Mouse (Mus musculus) lung, postnatal 0 days (tissue): ENCODE results near the gene Sord. TPM values are rescaled to one million over a fixed set of nuclear protein-coding genes. Genes with fewer than 3 reads are reported as not detected.

Source experiments
- ATAC-seq: fragments of 200-750 bp; cut with Nextera tagmentation; 2 replicates; pipeline ENCODE4 v1.8.0; 2017; ENCODE audit warnings: moderate library complexity
- DNase-seq: peaks from one replicate; pipeline ENCODE4 v3.0.0-alpha.2; 2016; ENCODE audit warnings: low spot score
- H3K27ac ChIP-seq: fragments of 300-500 bp; sonication (generic); 2 replicates; pipeline ENCODE4 v1.5.1; 2014; ENCODE audit warnings: antibody characterized with exemption, mild to moderate bottlenecking, low read length, mixed read lengths
- H3K27me3 ChIP-seq: fragments of 300-500 bp; sonication (generic); replicated peaks from 2 replicates; pipeline ENCODE4 v1.6.1; 2014; ENCODE audit warnings: low read length, mixed read lengths; ENCODE audit not compliant: insufficient read depth
- H3K36me3 ChIP-seq: fragments of 300-500 bp; sonication (generic); 2 replicates; pipeline ENCODE4 v1.6.1; 2014; ENCODE audit warnings: low read length, mixed read lengths; ENCODE audit not compliant: insufficient read depth
- H3K4me1 ChIP-seq: fragments of 300-500 bp; sonication (generic); 2 replicates; pipeline ENCODE4 v1.6.1; 2014; ENCODE audit warnings: antibody characterized with exemption, low read depth, low read length, mixed read lengths; ENCODE audit not compliant: insufficient read depth
- H3K4me2 ChIP-seq: fragments of 300-500 bp; sonication (generic); replicated peaks from 2 replicates; pipeline ENCODE4 v1.6.1; 2014; ENCODE audit warnings: low read depth, mild to moderate bottlenecking, low read length, moderate library complexity, mixed read lengths
- H3K4me3 ChIP-seq: fragments of 300-500 bp; sonication (generic); 2 replicates; pipeline ENCODE4 v1.5.1; 2014; ENCODE audit warnings: low read depth, low read length
- H3K9ac ChIP-seq: fragments of 300-500 bp; sonication (generic); replicated peaks from 2 replicates; pipeline ENCODE4 v1.6.1; 2014; ENCODE audit warnings: low read depth, mild to moderate bottlenecking
- H3K9me3 ChIP-seq: fragments of 300-500 bp; sonication (generic); 2 replicates; pipeline ENCODE4 v1.6.1; 2016; ENCODE audit warnings: low read length, mixed read lengths
- CTCF ChIP-seq: IDR thresholded peaks from 2 replicates; pipeline ENCODE4 v1.5.1; 2016; ENCODE audit warnings: antibody characterized with exemption, mild to moderate bottlenecking
- EP300 ChIP-seq: IDR thresholded peaks from 2 replicates; pipeline ENCODE4 v1.6.1; 2016; ENCODE audit warnings: antibody characterized with exemption, mild to moderate bottlenecking, control low read depth
- WGBS: fragments of 180-500 bp; shearing (Covaris S2); extraction: QIAGEN DNeasy Blood & Tissue Kit; methylation state at CpG from one replicate; pipeline ENCODE4 v1.1.7; 2014; 5-methylcytosine and 5-hydroxymethylcytosine counted together
- polyA plus RNA-seq: library from polyadenylated mRNA; unstranded; fragments of >200 nt; fragmentation: Nextera tagmentation; extraction: Ambion mirVana; gene quantifications from 2 replicates; pipeline ENCODE4 v1.2.1, GENCODE M21; 2015

The Sord gene
- polyA plus RNA-seq, 1 experiment from 2014 or later, result 48.6 TPM

GRCm38 (mm10) chr2:122301921-122302573 is 67.5 kb downstream of the Sord start:
- 9% methylated on average over 23 of the region's 23 CpGs for WGBS
- TF ChIP-seq CTCF, result no peak
- no peak for TF ChIP-seq EP300
- Histone ChIP-seq H3K36me3 (no peaks in the 10 kb centered on the region), H3K9me3 (no peaks in the 10 kb centered on the region), H3K9ac (no peak overlapping the region), H3K4me2 (peak overlapping the region; percentile 47), H3K27ac (no peak overlapping the region), H3K4me1 (peaks cover 11% of the 10 kb centered on the region; the same call in 1 of the 2 replicates), H3K4me3 (peak overlapping the region; percentile 20; the same call in 1 of the 2 replicates), H3K27me3 (peaks cover 53% of the 10 kb centered on the region)
- DNase-seq, result no peak
- no peak for ATAC-seq

GRCm38 (mm10) chr2:122302574-122303241 is 68.2 kb downstream of the Sord start:
- H3K4me3 ChIP-seq, result no peak overlapping the region
- H3K27me3 ChIP-seq, result peaks cover 47% of the 10 kb centered on the region
- no peaks in the 10 kb centered on the region for H3K36me3 ChIP-seq
- DNase-seq, result peak; percentile 69
- H3K4me2 ChIP-seq, result no peak overlapping the region
- H3K27ac ChIP-seq, result no peak overlapping the region
- H3K9ac ChIP-seq, result no peak overlapping the region
- TF ChIP-seq CTCF (peak; percentile 78), EP300 (no peak)
- peaks cover 11% of the 10 kb centered on the region; the same call in 1 of the 2 replicates for H3K4me1 ChIP-seq
- ATAC-seq, result peak; percentile 58
- no peaks in the 10 kb centered on the region for H3K9me3 ChIP-seq
- 7% methylated on average over 9 of the region's 9 CpGs for WGBS

GRCm38 (mm10) chr2:122304544-122304943 is 70.0 kb downstream of the Sord start:
- Histone ChIP-seq H3K4me1 (0 out of 2 replicates have a peak, but pooled peaks cover 6% of the 10 kb centered on the region), H3K4me2 (no peak overlapping the region), H3K27me3 (peaks cover 28% of the 10 kb centered on the region), H3K27ac (no peak overlapping the region), H3K4me3 (no peak overlapping the region), H3K9me3 (no peaks in the 10 kb centered on the region), H3K9ac (no peak overlapping the region), H3K36me3 (no peaks in the 10 kb centered on the region)
- ATAC-seq (no peak), DNase-seq (no peak)
- WGBS, result 89% methylated on average over 6 of the region's 6 CpGs
- TF ChIP-seq EP300 (no peak), CTCF (no peak)

GRCm38 (mm10) chr2:122305097-122305892 is 70.7 kb downstream of the Sord start:
- H3K4me2 ChIP-seq, result no peak overlapping the region
- H3K9ac ChIP-seq, result no peak overlapping the region
- no peaks in the 10 kb centered on the region for H3K9me3 ChIP-seq
- H3K27ac ChIP-seq, result no peak overlapping the region
- DNase-seq, result no peak
- 0 out of 2 replicates have a peak, but pooled peaks cover 6% of the 10 kb centered on the region for H3K4me1 ChIP-seq
- peaks cover 21% of the 10 kb centered on the region for H3K27me3 ChIP-seq
- WGBS, result 82% methylated on average over 16 of the region's 16 CpGs
- H3K4me3 ChIP-seq, result no peak overlapping the region
- no peaks in the 10 kb centered on the region for H3K36me3 ChIP-seq
- no peak for ATAC-seq
- no peak for TF ChIP-seq EP300

GRCm38 (mm10) chr2:122306184-122306583 is 71.6 kb downstream of the Sord start:
- H3K4me3 ChIP-seq, result no peak overlapping the region
- H3K27me3 ChIP-seq, result peaks cover 13% of the 10 kb centered on the region
- H3K9ac ChIP-seq, result no peak overlapping the region
- 29% methylated on average over 4 of the region's 4 CpGs for WGBS
- no peak overlapping the region for H3K27ac ChIP-seq
- H3K4me1 ChIP-seq, result 0 out of 2 replicates have a peak, but pooled peaks cover 3% of the 10 kb centered on the region
- no peak overlapping the region for H3K4me2 ChIP-seq
- TF ChIP-seq CTCF (no peak), EP300 (no peak)
- H3K36me3 ChIP-seq, result no peaks in the 10 kb centered on the region
- H3K9me3 ChIP-seq, result no peaks in the 10 kb centered on the region
- ATAC-seq, result peak; percentile 39; the same call in 1 of the 2 replicates
- no peak for DNase-seq

- 35% methylated on average over 3 of the region's 3 CpGs for WGBS
- no peak overlapping the region for H3K4me3 ChIP-seq
- no peaks in the 10 kb centered on the region for H3K9me3 ChIP-seq
- H3K4me2 ChIP-seq, result no peak overlapping the region
- H3K27ac ChIP-seq, result no peak overlapping the region
- no peak for ATAC-seq
- no peak overlapping the region for H3K9ac ChIP-seq
- no peaks in the 10 kb centered on the region for H3K36me3 ChIP-seq
- no peak for TF ChIP-seq EP300
- TF ChIP-seq CTCF, result no peak
- H3K4me1 ChIP-seq, result peaks cover 8% of the 10 kb centered on the region; the same call in 1 of the 2 replicates
- peaks cover 15% of the 10 kb centered on the region for H3K27me3 ChIP-seq
- DNase-seq, result no peak
Observed at GRCm38 (mm10) chr2:122309647-122310046, 75.1 kb downstream of the Sord start.
